Mouse (Mus musculus): Measurements from ENCODE around the gene Sgf29. TPM values are rescaled to one million over a fixed set of nuclear protein-coding genes. Genes with fewer than 3 reads are reported as not detected.

Sgf29 gene
- polyA plus RNA-seq (2012; rRNA removed): 31.4 and 32.3 TPM in 2 replicates

GRCm38 (mm10) chr7:126649231-126650051 lies at the start of gene Sgf29:
Sgf29 (plus strand) TSS chr7:126649309.
- Histone ChIP-seq H3K27ac (ENCODE audit: insufficient read depth, low read length) (peak within 1 kb of the TSS; percentile 97), H3K27me3 (ENCODE audit: control insufficient read depth, insufficient read depth, low read length) (no peaks in the 10 kb centered on the region), H3K4me3 (ENCODE audit: extremely low read depth, insufficient read depth, insufficient read length) (peak within 1 kb of the TSS; percentile 92), H3K4me1 (ENCODE audit: control insufficient read depth, insufficient read depth, insufficient read length) (no peaks in the 10 kb centered on the region; the same call in 1 of the 2 replicates), H3K36me3 (ENCODE audit: control insufficient read depth, insufficient read depth, low read length) (no peaks in the 10 kb centered on the region)
- peak; percentile 92 for DNase-seq (ENCODE audit: low read depth in 1 of 2, low spot score in 2 of 2)
- TF ChIP-seq CTCF (IDR thresholded peaks at IDR 0.05; ENCODE audit: extremely low read depth, insufficient read depth, insufficient read length, insufficient replicate concordance): no peak
- TF ChIP-seq POLR2A (IDR thresholded peaks at IDR 0.05; ENCODE audit: low read depth, low read length): peak; percentile 97
- under 1% methylated on average over 57 of the region's 57 CpGs for WGBS

- WGBS: 18% methylated on average over 5 of the region's 5 CpGs
- peaks cover 2% of the 10 kb centered on the region; the same call in 1 of the 2 replicates for H3K4me1 ChIP-seq (ENCODE audit: control insufficient read depth, insufficient read depth, insufficient read length)
Observed at GRCm38 (mm10) chr7:126601896-126602295, 47.2 kb upstream of the Sgf29 start.

GRCm38 (mm10) chr7:126602650-126603049 lies 46.5 kb upstream of the Sgf29 start:
- H3K4me1 ChIP-seq (ENCODE audit: control insufficient read depth, insufficient read depth, insufficient read length): peaks cover 2% of the 10 kb centered on the region; the same call in 1 of the 2 replicates
- H3K36me3 ChIP-seq (ENCODE audit: control insufficient read depth, insufficient read depth, low read length): no peaks in the 10 kb centered on the region
- 38% methylated on average over 3 of the region's 3 CpGs for WGBS
- no peak overlapping the region for H3K4me3 ChIP-seq (ENCODE audit: extremely low read depth, insufficient read depth, insufficient read length)
- H3K27me3 ChIP-seq (ENCODE audit: control insufficient read depth, insufficient read depth, low read length): no peaks in the 10 kb centered on the region
- TF ChIP-seq POLR2A (IDR thresholded peaks at IDR 0.05; ENCODE audit: low read depth, low read length) (no peak), CTCF (IDR thresholded peaks at IDR 0.05; ENCODE audit: extremely low read depth, insufficient read depth, insufficient read length, insufficient replicate concordance) (no peak)
- DNase-seq (ENCODE audit: low read depth in 1 of 2, low spot score in 2 of 2): no peak
- H3K27ac ChIP-seq (ENCODE audit: insufficient read depth, low read length): no peak overlapping the region

More at GRCm38 (mm10) chr7:126601896-126602295, 47.2 kb upstream of the Sgf29 start:
- Histone ChIP-seq H3K27me3 (ENCODE audit: control insufficient read depth, insufficient read depth, low read length) (no peaks in the 10 kb centered on the region), H3K4me3 (ENCODE audit: extremely low read depth, insufficient read depth, insufficient read length) (no peak overlapping the region), H3K27ac (ENCODE audit: insufficient read depth, low read length) (no peak overlapping the region), H3K36me3 (ENCODE audit: control insufficient read depth, insufficient read depth, low read length) (no peaks in the 10 kb centered on the region)
- no peak for TF ChIP-seq POLR2A (IDR thresholded peaks at IDR 0.05; ENCODE audit: low read depth, low read length)
- DNase-seq (ENCODE audit: low read depth in 1 of 2, low spot score in 2 of 2): no peak

- H3K27ac ChIP-seq (ENCODE audit: insufficient read depth, low read length): no peak overlapping the region; the same call in 1 of the 2 replicates
- no peak for DNase-seq (ENCODE audit: low read depth in 1 of 2, low spot score in 2 of 2)
- 45% methylated on average over 5 of the region's 5 CpGs for WGBS
Observed at GRCm38 (mm10) chr7:126606611-126607010, 42.5 kb upstream of the Sgf29 start.

GRCm38 (mm10) chr7:126607064-126607463 lies 42.0 kb upstream of the Sgf29 start:
- Histone ChIP-seq H3K4me3 (ENCODE audit: extremely low read depth, insufficient read depth, insufficient read length) (no peak overlapping the region), H3K36me3 (ENCODE audit: control insufficient read depth, insufficient read depth, low read length) (no peaks in the 10 kb centered on the region), H3K4me1 (ENCODE audit: control insufficient read depth, insufficient read depth, insufficient read length) (peaks cover 2% of the 10 kb centered on the region; the same call in 1 of the 2 replicates), H3K27ac (ENCODE audit: insufficient read depth, low read length) (peak overlapping the region; percentile 52), H3K27me3 (ENCODE audit: control insufficient read depth, insufficient read depth, low read length) (no peaks in the 10 kb centered on the region)
- DNase-seq (ENCODE audit: low read depth in 1 of 2, low spot score in 2 of 2): no peak
- no peak for TF ChIP-seq CTCF (IDR thresholded peaks at IDR 0.05; ENCODE audit: extremely low read depth, insufficient read depth, insufficient read length, insufficient replicate concordance)
- no peak for TF ChIP-seq POLR2A (IDR thresholded peaks at IDR 0.05; ENCODE audit: low read depth, low read length)
- WGBS: 85% methylated on average over 3 of the region's 3 CpGs

More at GRCm38 (mm10) chr7:126606611-126607010, 42.5 kb upstream of the Sgf29 start:
- H3K36me3 ChIP-seq (ENCODE audit: control insufficient read depth, insufficient read depth, low read length): no peaks in the 10 kb centered on the region
- H3K4me1 ChIP-seq (ENCODE audit: control insufficient read depth, insufficient read depth, insufficient read length): peaks cover 2% of the 10 kb centered on the region; the same call in 1 of the 2 replicates
- TF ChIP-seq POLR2A (IDR thresholded peaks at IDR 0.05; ENCODE audit: low read depth, low read length) (no peak), CTCF (IDR thresholded peaks at IDR 0.05; ENCODE audit: extremely low read depth, insufficient read depth, insufficient read length, insufficient replicate concordance) (no peak)
- no peak overlapping the region for H3K4me3 ChIP-seq (ENCODE audit: extremely low read depth, insufficient read depth, insufficient read length)
- H3K27me3 ChIP-seq (ENCODE audit: control insufficient read depth, insufficient read depth, low read length): no peaks in the 10 kb centered on the region

- Histone ChIP-seq H3K27ac (ENCODE audit: insufficient read depth, low read length) (no peak overlapping the region), H3K4me1 (ENCODE audit: control insufficient read depth, insufficient read depth, insufficient read length) (peaks cover 2% of the 10 kb centered on the region; the same call in 1 of the 2 replicates), H3K27me3 (ENCODE audit: control insufficient read depth, insufficient read depth, low read length) (no peaks in the 10 kb centered on the region), H3K36me3 (ENCODE audit: control insufficient read depth, insufficient read depth, low read length) (no peaks in the 10 kb centered on the region), H3K4me3 (ENCODE audit: extremely low read depth, insufficient read depth, insufficient read length) (no peak overlapping the region)
- WGBS: 62% methylated on average over 5 of the region's 5 CpGs
- no peak for DNase-seq (ENCODE audit: low read depth in 1 of 2, low spot score in 2 of 2)
- TF ChIP-seq POLR2A (IDR thresholded peaks at IDR 0.05; ENCODE audit: low read depth, low read length): no peak
- TF ChIP-seq CTCF (IDR thresholded peaks at IDR 0.05; ENCODE audit: extremely low read depth, insufficient read depth, insufficient read length, insufficient replicate concordance): no peak
Observed at GRCm38 (mm10) chr7:126607796-126608195, 41.3 kb upstream of the Sgf29 start.

GRCm38 (mm10) chr7:126612736-126613135 lies 36.4 kb upstream of the Sgf29 start:
- DNase-seq (ENCODE audit: low read depth in 1 of 2, low spot score in 2 of 2): no peak
- no peak for TF ChIP-seq POLR2A (IDR thresholded peaks at IDR 0.05; ENCODE audit: low read depth, low read length)
- no peak for TF ChIP-seq CTCF (IDR thresholded peaks at IDR 0.05; ENCODE audit: extremely low read depth, insufficient read depth, insufficient read length, insufficient replicate concordance)
- 86% methylated on average over 3 of the region's 3 CpGs for WGBS
- H3K36me3 ChIP-seq (ENCODE audit: control insufficient read depth, insufficient read depth, low read length): no peaks in the 10 kb centered on the region
- H3K27ac ChIP-seq (ENCODE audit: insufficient read depth, low read length): no peak overlapping the region
- no peak overlapping the region for H3K4me3 ChIP-seq (ENCODE audit: extremely low read depth, insufficient read depth, insufficient read length)
- H3K27me3 ChIP-seq (ENCODE audit: control insufficient read depth, insufficient read depth, low read length): no peaks in the 10 kb centered on the region
- no peaks in the 10 kb centered on the region for H3K4me1 ChIP-seq (ENCODE audit: control insufficient read depth, insufficient read depth, insufficient read length)

Data from spleen, adult 2 months (tissue).